Mouse (Mus musculus): ENCODE data around the gene Cdh13.

GRCm38 (mm10) chr8:118452445-118453103, 169.0 kb downstream of the Cdh13 start:
- TF ChIP-seq CTCF (IDR thresholded peaks at IDR 0.05; ENCODE audit: extremely low read depth, insufficient read depth, low read length) (no peak), POLR2A (IDR thresholded peaks at IDR 0.05; ENCODE audit: extremely low read depth, insufficient read depth, low read length) (no peak)

All from cortical plate, adult 2 months (tissue).